Comparison of ENCODE assay signal across 9 mouse cellular contexts in the genomic region with DNA sequence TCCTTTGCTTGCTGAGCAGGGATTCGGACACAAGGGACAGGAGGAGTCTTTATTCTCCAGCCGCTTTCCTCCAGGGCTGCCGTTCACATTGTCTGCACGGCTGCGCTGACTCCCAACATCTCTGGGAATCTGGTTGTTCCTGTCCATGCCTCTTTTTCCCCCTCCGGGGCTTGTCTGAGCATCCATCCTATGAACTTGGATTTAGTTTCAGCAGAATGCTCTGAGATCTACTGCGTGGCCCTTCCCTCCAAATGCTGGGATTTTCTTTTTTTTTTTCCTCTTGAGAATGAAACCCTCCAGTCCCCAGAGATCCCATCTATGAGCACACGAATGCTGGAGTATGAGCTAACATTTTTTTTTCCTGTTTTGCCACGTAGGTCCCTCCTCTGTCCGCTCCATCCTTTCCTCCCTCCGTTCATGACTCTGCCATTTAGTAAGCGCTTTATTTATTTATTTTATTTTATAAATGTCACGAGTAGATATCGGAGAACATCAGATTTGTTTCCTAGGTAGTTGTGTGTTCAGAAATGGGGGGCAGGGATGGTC. TPM values are rescaled to one million over a fixed set of nuclear protein-coding genes. Genes with fewer than 3 reads are reported as not detected.
DNase-seq lines count a peak whose midpoint lies in the region; ATAC-seq and TF ChIP-seq lines count a peak whose summit lies in the region.
"Had no signal": no experiment of that assay in that cellular context is flagged by ENCODE, and none has a peak within 500 bp of the region (broad histone marks: within the 10 kb centered on the region; RNA-seq: fewer than 3 reads in every experiment).

No protein-coding gene starts in this region.

- H3K9me3 ChIP-seq in embryonic facial prominence, embryonic 14.5 days (ENCODE audit: control insufficient read depth, low read length): no peaks in the 10 kb centered on the region
- no peaks in the 10 kb centered on the region for H3K9me3 ChIP-seq in intestine, embryonic 15.5 days
- H3K9me3 ChIP-seq in neural tube, embryonic 13.5 days: no peaks in the 10 kb centered on the region

- H3K27ac ChIP-seq in liver, adult 2 months (replicated peaks; ENCODE audit: insufficient read depth, low read depth, low read length): peak overlapping the region; percentile 18; the same call in 1 of the 2 replicates
- peak overlapping the region; percentile 91; the same call in 1 of the 2 replicates for H3K27ac ChIP-seq in embryonic facial prominence, embryonic 14.5 days (replicated peaks; ENCODE audit: low read depth, low read length)
- no peak overlapping the region for H3K27ac ChIP-seq in intestine, embryonic 15.5 days
- peak overlapping the region; percentile 97 for H3K27ac ChIP-seq in neural tube, embryonic 13.5 days (replicated peaks)

- DNase-seq in liver, adult 2 months (ENCODE audit: extremely low read depth, low read depth, low spot score): no peak
- DNase-seq in liver: no peak
- DNase-seq in embryonic facial prominence, embryonic 14.5 days (ENCODE audit: low spot score): peak; percentile 63
- no peak for DNase-seq in left cerebral cortex, postnatal 36 days (ENCODE audit: low spot score in 2 of 2)
- DNase-seq in layer of hippocampus, postnatal 10 days (ENCODE audit: low spot score in 2 of 2): no peak
- no peak for DNase-seq in natural killer cell, adult 2 months (ENCODE audit: low spot score in 2 of 2)
- DNase-seq: lung, postnatal 10 days had no signal

- peaks cover 60% of the 10 kb centered on the region for H3K79me2 ChIP-seq in liver, adult 2 months (ENCODE audit: control insufficient read depth, insufficient read depth, low read length)

- ATAC-seq in embryonic facial prominence, embryonic 14.5 days (ENCODE audit: low read depth): no peak
- no peak for ATAC-seq in intestine, embryonic 15.5 days
- ATAC-seq in neural tube, embryonic 13.5 days (ENCODE audit: low read depth): no peak

- no peaks in the 10 kb centered on the region for H3K27me3 ChIP-seq in liver, adult 2 months (ENCODE audit: control insufficient read depth, insufficient read depth, low read length)
- no peaks in the 10 kb centered on the region for H3K27me3 ChIP-seq in embryonic facial prominence, embryonic 14.5 days (replicated peaks; ENCODE audit: control insufficient read depth, insufficient read depth, low read length)
- no peaks in the 10 kb centered on the region for H3K27me3 ChIP-seq in intestine, embryonic 15.5 days (replicated peaks)
- no peaks in the 10 kb centered on the region for H3K27me3 ChIP-seq in neural tube, embryonic 13.5 days

- H3K4me3 ChIP-seq in liver, adult 2 months (ENCODE audit: insufficient read depth, low read depth, low read length): no peak overlapping the region
- H3K4me3 ChIP-seq in embryonic facial prominence, embryonic 14.5 days (ENCODE audit: low read depth, low read length): peak overlapping the region; percentile 88
- H3K4me3 ChIP-seq in intestine, embryonic 15.5 days (replicated peaks): peak overlapping the region; percentile 93; the same call in 1 of the 2 replicates
- peak overlapping the region; percentile 89 for H3K4me3 ChIP-seq in neural tube, embryonic 13.5 days

- H3K4me2 ChIP-seq in embryonic facial prominence, embryonic 14.5 days (ENCODE audit: low read depth, low read length): peak overlapping the region; percentile 87
- H3K4me2 ChIP-seq in intestine, embryonic 15.5 days (replicated peaks): peak overlapping the region; percentile 75
- H3K4me2 ChIP-seq in neural tube, embryonic 13.5 days: peak overlapping the region; percentile 89

- intact Hi-C loops in left cerebral cortex, postnatal 36 days (cut with DNase I): no loop called here

- peak overlapping the region; percentile 25; the same call in 1 of the 2 replicates for H3K9ac ChIP-seq in liver, adult 2 months (ENCODE audit: low read depth, low read length)
- peak overlapping the region; percentile 91 for H3K9ac ChIP-seq in embryonic facial prominence, embryonic 14.5 days (ENCODE audit: low read depth, low read length)
- peak overlapping the region; percentile 13; the same call in 1 of the 2 replicates for H3K9ac ChIP-seq in intestine, embryonic 15.5 days
- peak overlapping the region; percentile 98 for H3K9ac ChIP-seq in neural tube, embryonic 13.5 days

- no peak for TF ChIP-seq CTCF in liver, adult 2 months (IDR thresholded peaks at IDR 0.05; ENCODE audit: low read depth, low read length)

- H3K4me1 ChIP-seq in liver, adult 2 months (ENCODE audit: control insufficient read depth, insufficient read depth, low read length): peaks cover 27% of the 10 kb centered on the region
- peaks cover 40% of the 10 kb centered on the region for H3K4me1 ChIP-seq in embryonic facial prominence, embryonic 14.5 days (ENCODE audit: control insufficient read depth, insufficient read depth, low read length)
- H3K4me1 ChIP-seq in intestine, embryonic 15.5 days (replicated peaks): peaks cover 56% of the 10 kb centered on the region
- peaks cover 66% of the 10 kb centered on the region for H3K4me1 ChIP-seq in neural tube, embryonic 13.5 days (replicated peaks)

- no peaks in the 10 kb centered on the region for H3K36me3 ChIP-seq in liver, adult 2 months (ENCODE audit: control insufficient read depth, insufficient read depth, low read length)
- no peaks in the 10 kb centered on the region for H3K36me3 ChIP-seq in embryonic facial prominence, embryonic 14.5 days (ENCODE audit: control insufficient read depth, insufficient read depth, low read length)
- no peaks in the 10 kb centered on the region for H3K36me3 ChIP-seq in intestine, embryonic 15.5 days
- H3K36me3 ChIP-seq in neural tube, embryonic 13.5 days: no peaks in the 10 kb centered on the region

- TF ChIP-seq POLR2A in liver, adult 2 months (IDR thresholded peaks at IDR 0.05; ENCODE audit: extremely low read depth, insufficient read depth, low read length): no peak

- WGBS in liver, adult 2 months: 24% methylated on average over 14 of the region's 14 CpGs
- 23% methylated on average over 14 of the region's 14 CpGs for WGBS in embryonic facial prominence, embryonic 14.5 days
- WGBS in intestine, embryonic 15.5 days: 35% methylated on average over 14 of the region's 14 CpGs
- 24% methylated on average over 14 of the region's 14 CpGs for WGBS in neural tube, embryonic 13.5 days

RNA-seq across cellular contexts. Expression of a gene that starts 4.1 kb away (rescaled TPM):
- total RNA-seq in liver, adult 2 months (2014; rRNA removed): 8.8 and 17.7 TPM in 2 replicates
- 21.0 and 30.3 TPM in 2 replicates for polyA plus RNA-seq in liver, adult 2 months (2012; rRNA removed)
- 27.0 and 27.7 TPM in 2 replicates for polyA plus RNA-seq in embryonic facial prominence, embryonic 14.5 days (2014; fragmentation: Nextera tagmentation; extraction: Ambion mirVana)
- 25.4 and 29.2 TPM in 2 replicates for polyA plus RNA-seq in intestine, embryonic 15.5 days (2015; fragmentation: Nextera tagmentation; extraction: Ambion mirVana)
- polyA plus RNA-seq in neural tube, embryonic 13.5 days (2015; fragmentation: Nextera tagmentation; extraction: Ambion mirVana): 106 and 115 TPM in 2 replicates
- 100 to 1,000 TPM; 333 to 339 TPM for total RNA-seq in left cerebral cortex, postnatal 36 days (2021)
- 100 to 1,000 TPM; 338 to 353 TPM for total RNA-seq in layer of hippocampus, postnatal 10 days (2021)

Comparison
In these comparisons a context has a peak if more than half of its experiments do, and no peak if none do; other contexts are left out.
1. H3K9ac ChIP-seq: peak in every context shown above with its lines; median percentile 98 in neural tube, embryonic 13.5 days; 91 in embryonic facial prominence, embryonic 14.5 days; 25 in liver, adult 2 months; 13 in intestine, embryonic 15.5 days.